Mouse (Mus musculus): Measurements from ENCODE around the gene Srm.
A peak's percentile ranks its signal among the peaks of the same experiment; 100 is the strongest.

Srm gene

GRCm38 (mm10) chr4:148591171-148591630, at the start of gene Srm:
Gene Srm, plus strand, starts transcription at chr4:148591503.
- DNase-seq = peak; percentile 99

- DNase-seq = no peak
Observed at GRCm38 (mm10) chr4:148549106-148549505, 42.2 kb upstream of the Srm start.

DNA sequence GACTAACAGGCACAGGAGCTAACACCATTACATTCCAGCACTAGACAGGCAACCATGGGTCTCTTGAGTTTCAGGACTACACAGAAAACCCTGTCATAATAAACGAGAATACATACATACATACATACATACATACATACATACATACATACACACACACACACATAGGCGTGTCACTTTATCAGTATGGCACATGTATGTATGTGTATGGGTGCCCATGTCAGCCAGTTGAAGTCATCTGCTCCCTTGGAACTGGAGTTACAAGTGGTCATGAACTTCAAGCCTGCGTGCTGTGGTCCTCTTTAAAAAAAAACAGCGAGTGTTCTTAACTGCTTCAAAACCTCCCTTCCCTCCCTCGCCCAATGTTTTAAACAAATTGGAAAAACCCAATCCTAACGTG, 33.5 kb upstream of the Srm start:
- DNase-seq = no peak

- DNase-seq = peak; percentile 92
Observed at GRCm38 (mm10) chr4:148558297-148559000, 32.9 kb upstream of the Srm start, which contains the start of gene Exosc10. Gene Exosc10, plus strand, starts transcription at chr4:148558429.

GRCm38 (mm10) chr4:148562676-148563075, 28.6 kb upstream of the Srm start:
- DNase-seq = no peak

GRCm38 (mm10) chr4:148563595-148563994, 27.7 kb upstream of the Srm start:
- DNase-seq = no peak

GRCm38 (mm10) chr4:148570138-148570537, 21.2 kb upstream of the Srm start:
- DNase-seq = no peak

GRCm38 (mm10) chr4:148570693-148571295, 20.5 kb upstream of the Srm start:
- no peak for DNase-seq

DNA sequence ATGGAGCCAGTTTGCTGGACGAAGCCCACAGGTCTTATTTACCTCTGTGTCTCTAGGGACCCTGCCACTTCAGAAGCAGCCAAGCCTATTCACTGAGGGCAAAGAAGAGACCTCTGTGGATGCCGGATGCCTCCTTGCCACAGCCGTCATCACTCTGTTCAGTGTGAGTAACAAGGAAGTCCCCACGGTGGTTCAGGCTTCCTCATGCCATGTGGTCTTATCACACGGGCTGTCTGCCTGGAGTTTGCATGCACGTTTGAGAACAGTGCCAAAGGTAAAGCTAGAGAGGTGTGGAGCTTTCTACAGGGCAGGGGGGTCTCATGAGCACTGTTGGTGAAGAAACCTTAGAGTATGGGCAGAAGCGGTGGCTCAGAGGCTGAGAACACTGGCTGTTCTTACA, 18.1 kb upstream of the Srm start:
- no peak for DNase-seq

GRCm38 (mm10) chr4:148580765-148581164, 10.5 kb upstream of the Srm start:
- DNase-seq = no peak

- DNase-seq = no peak
Observed at GRCm38 (mm10) chr4:148581422-148581821, 9.9 kb upstream of the Srm start.

DNA sequence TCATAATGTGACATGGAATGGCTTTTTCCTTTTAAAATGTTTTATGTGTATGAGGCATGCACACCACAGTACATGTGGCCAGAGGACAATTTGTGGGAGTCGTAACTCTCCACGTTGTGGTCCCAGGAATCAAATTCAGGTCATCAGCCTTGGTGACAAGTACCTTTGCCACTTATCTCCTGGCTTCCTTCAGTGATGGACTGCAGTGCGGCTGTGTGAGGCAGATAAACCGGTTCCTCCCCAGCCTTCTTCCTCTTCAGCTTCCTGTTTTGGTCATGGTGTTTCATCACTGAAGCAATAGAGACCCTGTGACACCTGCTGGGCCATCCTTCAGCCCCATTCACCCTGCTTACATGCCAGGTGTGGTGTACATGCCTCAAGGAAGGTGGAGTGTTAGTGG, 8.0 kb upstream of the Srm start:
- DNase-seq = no peak

GRCm38 (mm10) chr4:148586648-148587047, 4.7 kb upstream of the Srm start:
- DNase-seq = no peak

GRCm38 (mm10) chr4:148588793-148589192, 2.5 kb upstream of the Srm start:
- no peak for DNase-seq

GRCm38 (mm10) chr4:148589565-148589964, 1.7 kb upstream of the Srm start:
- peak; percentile 51 for DNase-seq

DNA sequence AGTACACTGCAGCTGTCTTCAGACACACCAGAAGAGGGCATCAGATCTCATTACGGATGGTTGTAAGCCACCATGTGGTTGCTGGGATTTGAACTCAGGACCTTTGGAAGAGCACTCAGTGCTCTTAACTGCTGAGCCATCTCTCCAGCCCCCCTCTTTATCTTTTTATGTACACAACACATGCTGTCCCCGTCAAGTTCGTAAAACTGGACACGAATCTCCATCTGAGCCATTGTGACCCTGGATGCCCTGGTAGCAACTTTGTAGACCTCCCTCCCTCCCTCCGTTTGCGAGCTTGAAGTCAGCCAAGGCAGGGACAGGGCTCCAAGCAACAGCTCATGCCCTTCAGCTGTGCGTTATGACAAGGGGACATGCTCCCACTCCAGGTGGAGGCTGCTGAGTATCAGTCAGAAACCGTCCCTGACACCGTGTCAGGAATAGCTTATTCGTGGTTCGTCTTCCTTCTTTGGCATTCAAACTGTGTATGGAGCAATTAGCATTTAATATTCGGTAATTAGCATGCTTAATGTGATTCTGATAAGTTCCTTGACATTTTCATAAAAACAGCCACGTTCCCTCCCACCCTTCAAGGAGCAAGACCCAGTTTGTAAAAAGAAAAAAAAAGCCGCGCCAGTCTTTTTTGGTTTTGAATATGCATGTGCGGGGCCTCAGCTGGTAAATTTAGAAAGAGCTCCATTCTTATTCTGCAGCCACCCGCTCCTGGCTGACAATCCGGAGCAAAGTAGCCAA, 707 bp upstream of the Srm start:
- DNase-seq = no peak

- no peak for DNase-seq
Observed at GRCm38 (mm10) chr4:148591637-148592380, 506 bp downstream of the Srm start.

GRCm38 (mm10) chr4:148593996-148594395, 2.7 kb downstream of the Srm start:
- DNase-seq = no peak

DNA sequence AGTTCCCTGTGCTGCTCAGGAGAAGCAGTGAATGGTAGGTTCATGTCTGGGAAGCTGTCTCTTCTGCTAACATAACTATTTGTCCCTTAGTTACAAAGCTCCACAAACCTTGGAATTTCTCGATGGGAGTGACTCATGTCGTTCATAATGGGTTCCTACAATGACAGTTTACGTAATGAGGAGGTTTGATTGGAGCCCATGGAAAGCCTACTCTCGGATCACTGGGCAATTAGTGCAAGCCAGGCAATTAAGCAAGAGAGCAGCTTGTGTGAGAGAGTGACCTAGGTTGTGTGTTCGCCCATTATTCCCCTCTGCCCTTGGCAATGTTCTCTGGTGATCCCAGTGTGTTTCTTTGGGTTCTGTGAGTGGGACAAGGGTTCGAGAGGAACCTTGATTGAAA, 4.6 kb downstream of the Srm start:
- no peak for DNase-seq

DNA sequence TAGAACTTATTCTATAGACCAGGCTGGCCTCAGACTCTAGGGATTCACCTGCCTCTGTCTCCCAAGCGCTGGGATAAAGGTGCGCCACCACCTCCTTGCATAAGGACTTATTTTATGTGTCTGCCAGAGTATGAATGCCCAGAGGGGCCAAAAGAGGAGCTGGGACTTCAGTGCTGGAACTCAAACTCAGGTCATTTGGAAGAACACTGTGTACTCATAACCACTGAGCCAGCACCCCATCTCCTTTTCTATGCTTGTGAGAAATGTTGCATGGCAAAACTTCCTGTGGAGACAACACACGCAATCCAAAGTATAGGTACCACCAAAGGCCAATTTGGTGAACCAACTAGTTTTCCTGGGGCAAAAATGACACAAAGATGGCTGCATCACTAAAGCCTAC, 5.4 kb downstream of the Srm start:
- no peak for DNase-seq

GRCm38 (mm10) chr4:148598826-148599225, 7.5 kb downstream of the Srm start:
- no peak for DNase-seq

DNA sequence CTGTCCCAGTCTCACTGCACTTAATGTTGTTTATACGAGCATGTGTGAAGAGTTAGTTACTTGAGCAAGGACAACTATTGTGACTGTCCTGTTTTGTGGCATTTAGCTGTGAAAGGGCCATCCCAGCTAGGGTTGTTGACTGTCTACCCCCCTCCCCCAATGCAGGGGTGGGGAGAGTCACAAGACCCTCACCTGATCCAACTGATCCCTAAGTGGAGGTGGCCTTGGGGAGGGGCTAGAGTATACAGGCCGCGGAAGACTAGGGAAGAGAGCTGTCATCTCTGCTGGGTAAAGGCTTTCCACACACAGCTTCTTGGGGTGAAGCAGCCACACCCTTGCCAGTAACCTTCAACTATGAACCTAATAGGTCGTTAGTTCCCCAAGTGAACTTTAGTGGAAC, 9.0 kb downstream of the Srm start:
- no peak for DNase-seq

DNA sequence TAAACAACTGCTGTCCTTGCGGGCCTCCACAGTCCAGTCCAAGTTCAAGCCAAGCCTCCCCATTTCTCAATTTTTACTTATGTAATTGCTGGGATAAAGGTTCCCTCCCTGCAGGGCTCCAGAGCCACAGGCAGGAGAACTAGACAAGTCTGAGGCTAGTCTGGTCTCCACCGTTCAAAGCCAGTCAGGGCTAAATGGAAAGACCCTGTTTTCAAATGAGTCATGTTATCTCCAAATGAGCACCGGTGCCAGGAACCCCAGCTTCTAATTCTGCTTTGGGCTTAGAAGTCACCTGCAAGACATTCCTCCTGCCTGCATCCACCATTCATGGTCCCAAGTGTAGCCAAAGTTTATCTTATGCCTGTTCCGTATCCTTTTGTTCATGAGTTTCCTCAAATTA, 10.6 kb downstream of the Srm start:
- DNase-seq = no peak
